Mouse (Mus musculus): ENCODE measurements at regions not wholly inside any gene's neighbourhood (a gene's known extent, or its start where the extent isn't known, plus 50 kb on each side); places are given as distances from the start of the nearest gene placed in this dataset.

DNA sequence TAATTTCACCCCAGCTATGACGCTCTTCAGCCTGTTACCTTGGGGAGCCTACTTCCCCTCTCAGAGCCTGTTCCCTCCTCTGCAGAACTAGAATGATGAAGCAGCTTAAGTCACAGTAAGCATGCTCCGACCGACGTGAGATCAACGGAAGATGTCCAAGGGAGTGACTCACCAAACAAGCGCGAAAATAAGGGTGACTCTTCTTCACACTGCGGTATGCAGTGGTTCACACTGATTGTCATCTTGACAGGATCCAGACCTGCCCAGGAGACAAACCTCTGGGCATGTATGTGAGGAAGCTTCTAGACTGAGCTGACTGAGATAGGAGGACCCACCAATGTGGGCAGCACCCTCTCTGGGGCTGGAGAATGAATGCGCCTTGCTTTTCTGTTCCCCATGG is 116.3 kb upstream of the Tpm1 start:
- DNase-seq = no peak

DNA sequence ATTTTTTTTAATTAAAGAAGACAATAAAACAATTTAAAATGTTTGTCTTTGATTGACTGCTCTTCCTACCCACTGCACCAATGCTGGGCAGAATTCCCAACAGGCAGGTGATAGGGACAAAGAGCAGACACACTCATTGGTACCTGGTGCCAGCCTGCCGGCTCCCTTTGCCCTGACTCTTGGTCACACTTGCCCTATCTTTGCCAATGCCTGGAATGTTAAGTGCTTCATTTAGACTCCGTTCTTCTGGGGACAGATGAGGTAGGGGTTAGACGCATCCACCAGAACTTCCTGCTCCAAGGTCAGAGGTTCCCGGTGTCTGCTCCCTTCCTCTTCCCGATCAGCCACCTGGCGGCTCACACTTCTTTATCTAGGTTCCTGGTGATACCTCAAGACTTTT is 114.5 kb upstream of the Tpm1 start:
- no peak for DNase-seq

GRCm38 (mm10) chr9:67160785-67161455 is 111.7 kb upstream of the Tpm1 start:
- no peak for DNase-seq

- DNase-seq = no peak
These were observed 111.1 kb upstream of the Tpm1 start for GRCm38 (mm10) chr9:67160350-67160749.

DNA sequence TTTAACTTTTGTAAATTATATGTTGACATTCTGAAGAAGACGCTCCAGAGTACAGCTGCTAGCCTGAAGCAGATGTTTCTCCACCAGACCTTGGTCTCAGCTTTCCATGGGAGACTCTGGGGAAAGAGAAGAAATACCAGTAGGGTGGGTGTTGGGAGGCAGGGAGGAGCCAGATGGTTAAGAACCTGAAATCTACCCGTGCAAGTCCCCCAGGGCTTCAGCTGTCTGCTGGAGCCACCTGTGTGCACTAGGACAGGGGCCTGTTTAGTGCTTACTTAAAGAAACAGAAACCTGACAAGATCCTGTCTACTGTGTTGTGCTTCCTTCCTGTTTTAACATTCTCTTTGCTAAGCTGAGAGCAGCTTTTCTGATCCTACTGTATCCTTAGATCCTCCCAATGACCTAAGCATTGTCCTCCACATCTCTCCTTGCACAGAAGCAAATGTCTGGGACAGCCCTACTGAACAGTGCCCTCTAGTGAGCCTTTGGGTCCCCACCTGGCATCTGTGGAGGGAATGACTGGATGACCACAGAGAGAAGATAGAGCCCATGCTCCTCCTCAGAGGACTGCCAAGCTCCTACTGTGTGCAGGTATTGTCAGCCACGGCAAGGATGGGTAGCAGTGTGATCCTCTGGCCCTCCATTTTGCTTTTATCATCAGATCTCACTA is 107.5 kb upstream of the Tpm1 start:
- DNase-seq = peak; percentile 13

- no peak for DNase-seq
These were observed 104.9 kb upstream of the Tpm1 start for GRCm38 (mm10) chr9:67154062-67154461.

DNA sequence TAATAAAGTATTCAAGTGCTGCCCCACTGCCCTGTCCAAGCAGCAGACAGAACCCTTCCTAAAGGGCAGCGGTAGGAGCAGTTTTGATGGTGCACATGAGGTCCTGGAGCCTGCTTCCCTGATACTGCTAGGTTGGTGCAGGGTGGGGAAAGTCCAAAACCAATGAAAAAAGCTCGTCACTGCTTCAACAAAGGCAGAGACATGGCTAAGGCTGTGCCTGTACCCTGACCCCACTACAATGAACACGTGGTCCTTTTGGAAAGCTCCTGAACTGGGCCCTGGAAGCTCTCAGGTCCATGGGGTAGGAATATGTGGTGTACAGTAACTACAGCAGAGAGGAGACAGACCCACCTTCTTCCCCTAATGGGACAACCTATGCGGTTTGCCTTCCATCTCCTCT is 104.1 kb upstream of the Tpm1 start:
- no peak for DNase-seq

- DNase-seq = no peak
These were observed 98.5 kb upstream of the Tpm1 start for GRCm38 (mm10) chr9:67147656-67148055.

GRCm38 (mm10) chr9:67145392-67145791 is 96.2 kb upstream of the Tpm1 start:
- DNase-seq = no peak

DNA sequence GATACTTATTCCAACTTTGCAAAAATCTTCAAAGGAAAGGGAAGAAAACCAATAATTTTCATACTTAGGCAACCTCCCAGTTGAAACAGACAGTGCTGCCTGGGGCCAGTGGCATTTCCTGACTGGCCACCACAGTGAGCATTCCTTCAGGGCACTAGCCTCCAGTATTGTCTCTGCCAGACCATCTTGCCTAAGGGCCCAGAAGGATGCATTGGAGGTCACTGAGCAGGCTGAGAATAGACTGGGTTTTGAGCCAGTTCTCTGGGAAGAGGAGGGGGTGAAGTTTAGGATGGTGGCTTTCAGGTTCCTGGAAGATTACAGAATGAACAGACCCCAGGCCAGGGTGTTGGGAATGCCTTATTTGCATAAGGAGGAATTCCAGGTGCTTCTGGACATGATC is 95.3 kb upstream of the Tpm1 start:
- DNase-seq = no peak

GRCm38 (mm10) chr9:67140319-67140887 is 91.2 kb upstream of the Tpm1 start:
- no peak for DNase-seq

DNA sequence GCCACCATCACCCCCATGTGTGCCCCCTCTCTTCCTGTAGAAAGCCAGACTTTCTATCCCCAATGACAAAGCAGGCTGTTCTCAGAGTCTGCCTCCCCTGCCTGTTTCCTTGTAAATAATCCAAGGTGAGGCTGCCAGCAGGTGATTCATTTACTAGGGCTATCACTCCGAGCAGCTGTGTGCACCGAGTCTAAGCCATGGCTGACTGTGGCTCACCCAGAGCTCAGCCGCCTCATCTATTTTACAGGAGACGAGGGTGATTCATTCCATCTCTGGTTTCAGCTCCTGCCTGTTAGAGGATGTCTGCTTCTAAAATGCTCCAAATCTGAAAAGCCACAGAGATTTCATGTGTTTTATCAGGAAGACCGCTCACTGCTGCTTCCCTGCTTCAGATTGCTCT is 88.5 kb upstream of the Tpm1 start:
- no peak for DNase-seq

DNA sequence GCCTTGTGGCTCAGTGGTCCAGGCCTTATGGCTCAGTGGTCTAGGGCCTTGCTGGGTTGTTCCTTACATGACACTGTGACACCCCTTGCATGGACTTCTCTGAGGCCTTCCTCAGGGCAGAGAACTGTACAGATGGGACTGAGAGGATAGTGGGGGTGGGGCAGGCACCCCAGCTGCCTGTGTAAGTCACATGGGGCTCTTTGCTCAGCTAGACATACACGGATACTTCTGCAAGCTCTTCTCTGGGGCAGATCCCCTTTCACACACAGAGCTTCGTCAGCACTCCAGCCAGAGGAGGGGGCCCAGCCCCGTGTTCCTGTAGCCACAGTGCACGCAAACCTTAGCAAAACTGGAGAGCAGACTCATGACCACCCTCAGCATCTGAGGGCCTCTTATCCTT is 87.9 kb upstream of the Tpm1 start:
- DNase-seq = no peak

DNA sequence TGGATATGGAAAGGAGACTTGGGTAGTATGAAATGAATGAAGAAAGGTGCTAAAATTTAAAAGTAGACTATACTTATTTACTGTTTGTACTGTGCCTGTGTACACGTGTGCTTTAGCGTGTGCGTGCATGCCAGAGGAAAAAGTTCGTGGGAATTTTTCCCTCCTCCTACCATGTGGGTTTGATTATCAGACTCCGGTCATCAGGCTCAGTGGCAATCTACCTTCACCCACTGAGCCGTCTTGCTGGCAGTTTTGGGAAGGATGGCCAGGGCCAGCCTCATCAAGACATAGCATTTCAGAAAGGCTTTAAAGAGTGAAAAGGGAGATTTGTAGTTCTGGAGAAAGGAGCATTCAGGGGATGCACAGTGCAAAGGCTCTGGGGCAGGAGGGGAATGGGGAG is 87.0 kb upstream of the Tpm1 start:
- DNase-seq = no peak

- no peak for DNase-seq
These were observed 85.2 kb upstream of the Tpm1 start for GRCm38 (mm10) chr9:67134378-67134777.

- DNase-seq = no peak
These were observed 83.2 kb upstream of the Tpm1 start for GRCm38 (mm10) chr9:67132370-67132769.

DNA sequence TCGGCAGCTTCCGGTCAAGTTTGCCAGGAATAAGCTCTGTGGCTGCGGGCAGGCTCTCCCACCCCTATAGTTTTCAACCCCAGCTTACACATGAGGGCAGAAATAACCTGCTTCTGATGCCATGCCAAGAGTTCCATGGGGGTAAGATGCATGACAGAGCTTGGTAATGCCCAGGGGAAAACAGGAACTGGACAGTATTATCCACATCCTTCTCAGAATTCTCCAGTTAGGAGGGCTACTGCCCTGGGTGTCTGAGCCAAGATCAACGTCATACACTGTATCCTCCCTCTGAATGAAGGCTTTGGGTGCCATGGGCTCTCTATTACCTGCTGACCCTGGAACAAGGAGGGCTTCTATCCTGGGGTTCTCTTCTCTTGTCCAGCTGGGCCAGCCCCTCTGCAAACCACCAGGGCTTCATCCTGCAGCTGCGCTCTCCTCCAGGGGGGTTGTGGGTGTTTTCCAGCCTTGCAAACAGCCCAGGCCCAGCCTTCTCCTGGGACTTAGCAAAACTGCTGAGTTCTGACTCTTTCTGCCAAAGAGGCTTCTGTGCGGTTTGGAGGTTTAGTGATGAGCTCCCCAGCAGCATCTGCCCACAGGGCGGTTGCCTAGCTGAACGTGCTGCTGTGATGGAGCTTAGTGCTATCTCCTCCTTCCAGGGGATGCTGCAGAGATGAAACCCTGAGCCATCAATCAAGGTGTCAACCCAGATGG is 81.7 kb upstream of the Tpm1 start:
- DNase-seq = no peak

DNA sequence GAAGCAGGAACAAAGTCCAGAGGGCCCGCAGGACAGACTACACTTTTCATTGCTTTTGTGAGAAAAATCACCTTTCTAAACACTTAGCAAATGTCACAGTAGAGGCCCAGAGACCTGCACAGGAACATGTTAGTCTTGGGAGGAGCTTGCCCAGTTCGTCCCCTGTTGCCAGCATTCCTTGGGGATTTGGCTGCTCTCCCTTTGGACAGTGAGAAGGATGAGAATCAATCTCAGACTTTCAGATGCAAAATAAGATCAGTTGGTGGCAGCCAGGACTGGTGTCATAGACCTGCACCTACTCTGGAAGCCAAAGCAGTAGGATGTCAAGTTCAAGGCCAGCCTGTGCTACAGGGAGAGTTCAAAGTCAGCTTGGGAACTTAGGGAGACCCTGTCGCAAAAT is 80.7 kb upstream of the Tpm1 start:
- no peak for DNase-seq

DNA sequence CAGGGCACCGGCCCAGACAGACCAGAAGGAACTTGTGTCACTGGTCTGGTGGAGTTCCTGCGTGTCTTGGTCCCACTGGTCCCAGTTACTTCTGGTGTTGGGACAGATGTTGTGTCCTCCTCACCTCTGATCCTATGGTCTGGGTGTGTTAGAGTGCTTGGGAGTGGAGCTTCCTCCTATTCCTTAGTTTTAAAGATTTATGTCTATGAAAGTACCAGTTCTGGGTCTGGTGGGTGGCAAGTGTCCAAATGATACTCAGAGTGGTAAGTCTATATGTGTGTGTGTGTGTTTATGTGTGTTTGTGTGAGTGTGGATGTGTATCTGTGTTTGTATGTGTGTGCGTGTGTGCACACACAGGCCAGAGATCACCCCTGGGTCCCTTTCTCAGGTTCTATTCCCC is 79.9 kb upstream of the Tpm1 start:
- no peak for DNase-seq

- no peak for DNase-seq
These were observed 72.5 kb upstream of the Tpm1 start for GRCm38 (mm10) chr9:67121691-67122090.

GRCm38 (mm10) chr9:67118880-67119644 is 69.9 kb upstream of the Tpm1 start:
- DNase-seq = no peak

- DNase-seq = no peak
These were observed 69.2 kb upstream of the Tpm1 start for GRCm38 (mm10) chr9:67118429-67118828.

DNA sequence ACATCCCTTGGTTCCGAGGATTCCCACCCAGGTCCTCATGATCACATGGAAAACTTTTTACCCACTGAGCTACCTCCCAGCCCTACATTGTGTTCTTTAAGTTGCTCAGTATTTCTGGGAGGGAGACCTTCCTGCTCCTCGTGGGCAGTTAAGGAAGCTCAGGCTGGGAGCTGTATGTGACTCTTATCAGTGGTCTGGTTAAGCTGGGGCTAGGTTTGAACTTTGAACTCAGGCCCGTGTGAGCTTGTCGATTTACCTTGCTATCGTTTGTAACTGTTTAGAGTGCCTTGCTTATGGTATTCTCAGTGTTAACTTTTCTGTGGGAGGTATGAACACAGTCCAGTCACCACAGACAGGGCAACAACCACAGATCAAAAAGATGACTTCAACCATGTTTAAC is 68.4 kb upstream of the Tpm1 start:
- no peak for DNase-seq

All from cerebellum, adult 8-10 months (tissue).